Mouse (Mus musculus) skeletal muscle tissue, postnatal 0 days (tissue): Measurements from ENCODE around the gene Ankrd34c. TPM values are rescaled to one million over a fixed set of nuclear protein-coding genes. Genes with fewer than 3 reads are reported as not detected.

ENCODE experiments used
- polyA plus RNA-seq: library from polyadenylated mRNA; unstranded; fragments of >200 nt; fragmentation: Nextera tagmentation; extraction: Ambion mirVana; gene quantifications from 2 replicates; pipeline ENCODE4 v1.2.1, GENCODE M21; 2015

Gene Ankrd34c
- not detected in 2 replicates for polyA plus RNA-seq

DNA sequence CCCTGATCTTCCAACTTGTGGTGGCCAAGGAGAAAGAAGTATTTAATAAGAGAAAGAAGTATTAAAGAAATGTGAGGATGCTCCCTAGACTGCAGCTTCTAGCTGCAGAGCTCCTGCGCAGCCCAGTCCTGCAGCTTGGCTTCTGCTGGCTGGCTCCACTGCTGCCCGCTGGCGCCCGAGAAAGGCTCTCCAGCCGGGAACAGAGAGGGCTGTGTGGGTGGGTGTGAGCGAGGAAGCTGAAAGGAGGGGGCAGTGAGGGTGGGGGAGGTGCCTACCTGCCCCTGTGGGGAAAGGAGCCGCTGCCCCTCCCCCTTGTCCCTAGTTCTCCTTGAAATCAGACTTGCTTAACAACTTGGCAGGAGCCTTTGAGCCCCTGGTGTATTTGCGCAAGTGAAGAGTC is at the start of gene Ankrd34c:
Ankrd34c (minus strand) TSS at position 181 of the 400 bp plus-strand sequence.

DNA sequence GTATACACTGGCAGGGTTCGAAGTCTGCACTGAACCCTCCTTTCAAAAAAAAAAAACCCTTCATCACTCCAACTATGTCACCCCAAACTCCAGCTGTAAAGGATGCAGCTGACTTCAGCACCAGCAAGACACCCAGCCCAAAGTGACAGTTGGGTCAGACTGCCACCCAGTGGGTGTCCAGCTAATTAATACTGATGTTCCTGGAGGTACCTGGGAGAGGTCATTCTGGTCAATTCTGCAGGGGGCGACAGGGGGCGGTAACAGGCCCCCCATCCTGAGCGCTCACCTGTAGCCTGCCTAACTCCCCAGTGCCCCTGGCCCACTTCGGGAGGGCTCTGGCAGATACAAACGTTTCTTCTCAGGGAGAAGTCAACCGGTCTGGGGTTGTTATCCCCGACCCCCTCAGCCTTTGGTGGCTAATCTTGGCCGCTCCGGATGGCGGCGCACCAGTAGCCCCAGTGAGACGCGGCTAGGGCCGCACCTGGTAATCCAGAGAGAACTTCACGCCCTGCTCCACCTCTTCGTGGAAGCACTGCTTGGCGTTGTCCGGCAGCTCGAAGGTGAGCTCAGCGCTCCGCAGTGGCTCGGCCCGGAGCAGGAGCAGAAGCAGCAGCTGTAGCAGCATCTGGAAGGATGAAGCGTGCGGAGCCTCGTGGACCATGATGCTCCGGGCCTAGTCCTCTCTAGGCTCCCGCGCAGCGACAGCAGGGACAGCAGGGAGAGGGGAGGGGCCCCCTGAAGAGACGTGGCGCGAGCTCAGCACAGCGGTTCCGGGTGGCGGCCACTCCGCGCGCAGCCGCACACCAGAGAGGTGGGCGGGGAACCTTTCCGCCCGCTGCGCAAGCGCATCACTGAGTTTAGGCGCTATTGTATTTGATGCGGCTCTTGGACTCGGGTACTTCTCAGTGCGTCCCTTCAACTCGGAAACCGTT is 33.7 kb downstream of the Ankrd34c start, which contains the start of gene Tmed3:
Tmed3 (minus strand) TSS at position 804 of the 932 bp plus-strand sequence.

Other genes starting within 250 kb of the Ankrd34c start
- not detected in 2 replicates for gene Minar1, start 115.3 kb downstream of the Ankrd34c start, polyA plus RNA-seq
- 85.2 and 112 TPM in 2 replicates for gene Tmed3, start 33.4 kb downstream of the Ankrd34c start, polyA plus RNA-seq
- 0.07 TPM in 1 of 2 replicates, not detected in the other for gene Rasgrf1, start 171.4 kb upstream of the Ankrd34c start, polyA plus RNA-seq